Mouse (Mus musculus): ENCODE measurements at regions not wholly inside any gene's neighbourhood (a gene's known extent, or its start where the extent isn't known, plus 50 kb on each side); places are given as distances from the start of the nearest gene placed in this dataset.

DNA sequence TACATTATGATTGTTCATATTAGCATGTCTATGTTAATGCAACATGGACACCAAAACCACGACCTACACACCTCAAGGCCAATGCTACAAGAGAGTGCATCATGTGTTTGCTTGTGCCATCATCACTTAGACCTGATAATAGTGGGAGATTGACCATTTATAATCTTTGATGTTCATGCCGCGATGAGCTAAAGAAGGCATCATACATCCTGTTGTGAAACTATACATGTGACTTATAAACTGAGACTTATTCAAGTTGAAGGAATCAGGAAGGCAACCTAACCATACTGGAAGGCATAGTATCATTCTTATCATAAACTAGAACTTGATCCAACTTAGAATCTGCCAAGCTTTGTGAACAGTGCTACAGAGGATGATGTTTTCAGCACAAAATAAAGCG lies 159.0 kb upstream of the Tusc1 start:
- no peaks in the 10 kb centered on the region for H3K9me3 ChIP-seq (ENCODE audit: control insufficient read depth, low read length)
- no peak overlapping the region for H3K9ac ChIP-seq (ENCODE audit: low read depth, low read length)
- 89% methylated on average over 4 of the region's 4 CpGs for WGBS

DNA sequence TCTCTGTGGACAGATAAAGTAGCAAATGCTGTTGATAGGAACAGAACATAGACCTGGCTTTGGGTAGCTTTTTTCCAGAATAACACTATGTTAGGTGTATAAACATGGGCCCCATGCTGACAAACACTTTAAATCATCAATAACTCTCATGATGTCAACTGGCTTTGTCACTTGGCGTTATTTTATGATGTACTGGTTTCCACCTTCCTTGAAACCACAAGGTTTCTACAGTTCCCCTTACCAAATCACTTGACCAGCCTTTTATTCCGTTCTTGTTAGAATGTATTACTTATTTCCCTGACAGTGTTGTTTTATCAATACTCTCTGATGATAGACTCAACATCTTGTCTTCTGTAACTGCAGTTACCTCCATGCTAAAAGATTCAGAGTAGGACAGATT lies 158.6 kb upstream of the Tusc1 start:
- 72% methylated on average over 2 of the region's 2 CpGs for WGBS
- no peak for ATAC-seq (replicated peaks; ENCODE audit: low FRiP score)
- no peak overlapping the region for H3K27ac ChIP-seq (ENCODE audit: low read depth, low read length)
- H3K4me1 ChIP-seq (replicated peaks; ENCODE audit: control insufficient read depth, insufficient read depth, low read length), result no peaks in the 10 kb centered on the region
- H3K4me2 ChIP-seq, result no peak overlapping the region
- H3K27me3 ChIP-seq (replicated peaks; ENCODE audit: control insufficient read depth, insufficient read depth, low read length), result no peaks in the 10 kb centered on the region
- H3K9ac ChIP-seq (ENCODE audit: low read depth, low read length), result no peak overlapping the region
- no peak for DNase-seq (ENCODE audit: low spot score)
- H3K9me3 ChIP-seq (ENCODE audit: control insufficient read depth, low read length), result no peaks in the 10 kb centered on the region
- no peak overlapping the region for H3K4me3 ChIP-seq (ENCODE audit: low read depth, low read length)
- H3K36me3 ChIP-seq (ENCODE audit: control insufficient read depth, insufficient read depth, low read length), result no peaks in the 10 kb centered on the region

More for the DNA sequence above, 159.0 kb upstream of the Tusc1 start:
- Histone ChIP-seq H3K4me3 (ENCODE audit: low read depth, low read length) (no peak overlapping the region), H3K36me3 (ENCODE audit: control insufficient read depth, insufficient read depth, low read length) (no peaks in the 10 kb centered on the region), H3K4me2 (no peak overlapping the region), H3K27ac (ENCODE audit: low read depth, low read length) (no peak overlapping the region), H3K27me3 (replicated peaks; ENCODE audit: control insufficient read depth, insufficient read depth, low read length) (no peaks in the 10 kb centered on the region), H3K4me1 (replicated peaks; ENCODE audit: control insufficient read depth, insufficient read depth, low read length) (no peaks in the 10 kb centered on the region)
- DNase-seq (ENCODE audit: low spot score) (no peak), ATAC-seq (replicated peaks; ENCODE audit: low FRiP score) (no peak)

DNA sequence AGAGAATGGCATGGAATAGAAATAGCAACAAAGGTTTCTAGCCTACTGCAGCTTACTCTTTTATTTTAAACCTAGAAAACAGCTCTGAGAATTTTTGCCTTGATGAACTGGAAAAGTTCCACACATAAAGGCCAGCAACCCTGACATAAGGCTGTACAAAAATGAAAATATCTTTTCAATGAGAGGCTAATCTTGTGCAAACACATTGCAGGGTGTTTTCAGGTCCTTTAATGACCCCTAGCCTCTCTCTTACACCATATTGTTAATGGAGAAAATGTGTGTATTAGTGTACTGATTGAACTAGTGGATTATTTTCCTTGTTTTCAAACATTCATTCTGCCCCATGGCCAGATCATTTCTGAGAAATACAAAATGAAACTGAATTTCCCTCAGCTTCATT lies 158.0 kb upstream of the Tusc1 start:
- no peak overlapping the region for H3K4me3 ChIP-seq (ENCODE audit: low read depth, low read length)
- ATAC-seq (replicated peaks; ENCODE audit: low FRiP score), result no peak
- no peaks in the 10 kb centered on the region for H3K27me3 ChIP-seq (replicated peaks; ENCODE audit: control insufficient read depth, insufficient read depth, low read length)

DNA sequence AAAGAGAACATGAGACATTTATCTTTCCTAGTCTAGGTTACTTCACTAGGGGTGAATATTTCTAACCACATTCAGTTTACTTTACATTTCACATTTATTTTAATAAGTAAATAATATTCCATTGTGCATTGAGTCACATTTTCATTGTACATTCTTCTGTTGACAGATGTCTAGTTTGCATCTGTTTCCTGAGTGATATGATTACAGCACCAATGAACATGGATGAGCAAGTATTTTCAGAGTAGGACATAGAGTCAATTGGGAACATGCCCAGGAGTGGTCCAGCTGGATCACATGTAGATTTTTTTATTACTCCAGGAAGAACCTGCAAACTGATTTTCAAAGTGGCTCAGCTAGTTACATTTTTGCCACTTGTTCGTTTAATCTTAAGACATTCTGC lies 153.3 kb upstream of the Tusc1 start:
- Histone ChIP-seq H3K27me3 (replicated peaks; ENCODE audit: control insufficient read depth, insufficient read depth, low read length) (no peaks in the 10 kb centered on the region), H3K4me2 (no peak overlapping the region), H3K36me3 (ENCODE audit: control insufficient read depth, insufficient read depth, low read length) (no peaks in the 10 kb centered on the region), H3K4me1 (replicated peaks; ENCODE audit: control insufficient read depth, insufficient read depth, low read length) (no peaks in the 10 kb centered on the region), H3K9ac (ENCODE audit: low read depth, low read length) (no peak overlapping the region), H3K27ac (ENCODE audit: low read depth, low read length) (no peak overlapping the region), H3K4me3 (ENCODE audit: low read depth, low read length) (no peak overlapping the region), H3K9me3 (ENCODE audit: control insufficient read depth, low read length) (no peaks in the 10 kb centered on the region)
- WGBS, result 78% methylated on average over 1 of the region's 1 CpGs
- DNase-seq (ENCODE audit: low spot score) (no peak), ATAC-seq (replicated peaks; ENCODE audit: low FRiP score) (no peak)

More for the DNA sequence above, 158.0 kb upstream of the Tusc1 start:
- Histone ChIP-seq H3K9ac (ENCODE audit: low read depth, low read length) (no peak overlapping the region), H3K4me1 (replicated peaks; ENCODE audit: control insufficient read depth, insufficient read depth, low read length) (no peaks in the 10 kb centered on the region), H3K36me3 (ENCODE audit: control insufficient read depth, insufficient read depth, low read length) (no peaks in the 10 kb centered on the region), H3K4me2 (no peak overlapping the region), H3K27ac (ENCODE audit: low read depth, low read length) (no peak overlapping the region), H3K9me3 (ENCODE audit: control insufficient read depth, low read length) (no peaks in the 10 kb centered on the region)
- DNase-seq (ENCODE audit: low spot score), result no peak

DNA sequence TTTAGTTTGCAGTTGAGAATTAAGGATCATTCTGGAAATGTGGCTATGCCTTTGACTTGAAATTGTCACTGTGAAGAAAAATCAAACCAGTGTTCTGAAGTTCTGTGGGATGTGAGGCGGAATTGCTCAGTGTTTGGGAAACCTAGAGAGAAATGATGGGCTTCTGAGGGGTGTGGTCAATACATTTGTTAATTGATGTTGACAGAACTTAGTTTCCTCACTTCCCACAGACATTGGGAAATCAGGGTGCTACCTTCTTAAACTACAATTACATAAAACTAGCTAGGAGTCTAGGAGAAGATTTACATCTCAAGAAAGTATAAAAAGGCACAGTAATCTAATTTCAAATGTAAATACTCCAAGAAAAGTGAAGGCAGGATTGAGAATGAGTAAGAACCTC lies 151.1 kb upstream of the Tusc1 start:
- Histone ChIP-seq H3K27ac (ENCODE audit: low read depth, low read length) (no peak overlapping the region), H3K36me3 (ENCODE audit: control insufficient read depth, insufficient read depth, low read length) (no peaks in the 10 kb centered on the region), H3K9ac (ENCODE audit: low read depth, low read length) (no peak overlapping the region), H3K27me3 (replicated peaks; ENCODE audit: control insufficient read depth, insufficient read depth, low read length) (no peaks in the 10 kb centered on the region), H3K4me3 (ENCODE audit: low read depth, low read length) (no peak overlapping the region), H3K9me3 (ENCODE audit: control insufficient read depth, low read length) (no peaks in the 10 kb centered on the region), H3K4me1 (replicated peaks; ENCODE audit: control insufficient read depth, insufficient read depth, low read length) (no peaks in the 10 kb centered on the region), H3K4me2 (no peak overlapping the region)
- DNase-seq (ENCODE audit: low spot score), result no peak
- no peak for ATAC-seq (replicated peaks; ENCODE audit: low FRiP score)
- 88% methylated on average over 1 of the region's 1 CpGs for WGBS

DNA sequence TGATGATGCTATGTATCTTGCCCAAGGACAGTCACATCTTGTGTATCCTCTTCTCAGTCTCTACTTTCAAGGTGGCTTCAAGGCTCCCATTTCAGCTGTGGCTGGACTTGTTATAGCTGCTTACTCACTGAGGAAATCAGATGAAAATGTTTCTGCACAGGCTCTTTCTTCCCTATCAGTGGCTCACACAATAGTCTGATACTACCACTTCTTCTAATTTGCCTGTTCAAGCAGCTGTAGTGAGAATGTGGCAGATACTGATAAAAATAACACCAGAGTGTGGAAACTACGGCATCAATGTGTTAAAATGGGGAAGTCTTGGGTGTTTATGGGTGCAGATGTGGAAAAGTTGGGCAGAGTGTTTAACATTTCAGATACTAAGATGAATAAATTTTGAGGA lies 145.9 kb upstream of the Tusc1 start:
- 41% methylated on average over 1 of the region's 1 CpGs for WGBS
- Histone ChIP-seq H3K4me3 (ENCODE audit: low read depth, low read length) (no peak overlapping the region), H3K27ac (ENCODE audit: low read depth, low read length) (peak overlapping the region; percentile 19; the same call in 1 of the 2 replicates), H3K9ac (ENCODE audit: low read depth, low read length) (no peak overlapping the region), H3K36me3 (ENCODE audit: control insufficient read depth, insufficient read depth, low read length) (no peaks in the 10 kb centered on the region), H3K27me3 (replicated peaks; ENCODE audit: control insufficient read depth, insufficient read depth, low read length) (no peaks in the 10 kb centered on the region), H3K4me2 (0 out of 2 replicates have a peak overlapping the region, but pooled peaks have one; percentile 29), H3K9me3 (ENCODE audit: control insufficient read depth, low read length) (no peaks in the 10 kb centered on the region; the same call in 1 of the 2 replicates), H3K4me1 (replicated peaks; ENCODE audit: control insufficient read depth, insufficient read depth, low read length) (no peaks in the 10 kb centered on the region)
- peak; percentile 99 for ATAC-seq (replicated peaks; ENCODE audit: low FRiP score)
- DNase-seq (ENCODE audit: low spot score), result no peak

DNA sequence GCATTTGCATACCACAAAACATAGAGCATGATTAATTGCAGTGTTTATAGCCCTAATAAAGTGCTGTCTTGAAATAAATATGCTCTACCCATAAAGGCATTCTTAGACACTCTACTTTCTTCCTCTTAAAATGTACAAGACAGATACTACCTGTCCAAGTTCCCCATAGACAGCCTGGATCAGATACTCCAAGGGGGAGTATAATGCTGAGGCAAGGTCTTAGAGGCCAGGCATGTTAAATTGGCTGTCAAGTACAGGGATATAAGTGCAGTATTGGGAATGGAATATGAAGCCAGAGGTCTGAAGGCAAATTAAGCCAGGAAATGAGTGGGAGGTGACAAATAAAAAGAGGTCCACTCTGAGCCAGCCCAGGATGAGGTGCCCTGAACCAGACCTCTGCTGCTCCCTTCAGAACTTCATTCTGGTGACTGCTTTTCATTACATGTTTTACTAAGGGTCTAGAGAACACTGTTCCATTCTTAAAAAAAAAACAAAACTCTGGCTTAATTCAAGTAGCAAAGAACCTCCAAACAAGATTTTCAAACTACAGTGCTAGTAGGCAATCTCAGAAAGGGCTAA lies 142.0 kb upstream of the Tusc1 start:
- no peak for DNase-seq (ENCODE audit: low spot score)
- H3K9me3 ChIP-seq (ENCODE audit: control insufficient read depth, low read length), result no peaks in the 10 kb centered on the region; the same call in 1 of the 2 replicates
- no peaks in the 10 kb centered on the region for H3K4me1 ChIP-seq (replicated peaks; ENCODE audit: control insufficient read depth, insufficient read depth, low read length)
- no peaks in the 10 kb centered on the region for H3K27me3 ChIP-seq (replicated peaks; ENCODE audit: control insufficient read depth, insufficient read depth, low read length)
- H3K36me3 ChIP-seq (ENCODE audit: control insufficient read depth, insufficient read depth, low read length), result no peaks in the 10 kb centered on the region
- H3K4me2 ChIP-seq, result no peak overlapping the region
- H3K9ac ChIP-seq (ENCODE audit: low read depth, low read length), result no peak overlapping the region
- ATAC-seq (replicated peaks; ENCODE audit: low FRiP score), result no peak
- H3K27ac ChIP-seq (ENCODE audit: low read depth, low read length), result no peak overlapping the region
- no peak overlapping the region for H3K4me3 ChIP-seq (ENCODE audit: low read depth, low read length)

DNA sequence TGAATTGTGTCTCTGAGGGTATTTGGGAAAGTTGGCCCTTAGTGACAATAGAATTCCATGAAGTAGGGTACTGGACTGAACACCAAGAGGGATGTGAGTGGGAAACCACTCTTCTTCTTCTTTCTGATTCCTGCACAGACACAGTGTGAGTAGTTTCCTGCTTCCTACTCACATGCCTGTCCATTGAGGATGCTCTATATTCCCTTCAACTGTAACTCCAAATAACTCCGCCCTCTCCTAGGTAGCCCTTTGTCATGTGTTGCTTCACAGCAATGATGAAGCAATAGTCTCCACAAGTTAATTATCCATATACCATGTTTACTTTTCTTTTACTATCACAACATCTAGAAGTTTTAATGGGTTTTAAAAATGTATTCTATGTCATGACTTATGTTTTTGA lies 132.7 kb upstream of the Tusc1 start:
- WGBS, result 97% methylated on average over 1 of the region's 1 CpGs
- Histone ChIP-seq H3K4me1 (replicated peaks; ENCODE audit: control insufficient read depth, insufficient read depth, low read length) (no peaks in the 10 kb centered on the region), H3K4me3 (ENCODE audit: low read depth, low read length) (no peak overlapping the region), H3K4me2 (no peak overlapping the region), H3K9ac (ENCODE audit: low read depth, low read length) (no peak overlapping the region), H3K27ac (ENCODE audit: low read depth, low read length) (no peak overlapping the region), H3K36me3 (ENCODE audit: control insufficient read depth, insufficient read depth, low read length) (no peaks in the 10 kb centered on the region), H3K9me3 (ENCODE audit: control insufficient read depth, low read length) (no peaks in the 10 kb centered on the region), H3K27me3 (replicated peaks; ENCODE audit: control insufficient read depth, insufficient read depth, low read length) (no peaks in the 10 kb centered on the region)
- DNase-seq (ENCODE audit: low spot score) (no peak), ATAC-seq (replicated peaks; ENCODE audit: low FRiP score) (no peak)

DNA sequence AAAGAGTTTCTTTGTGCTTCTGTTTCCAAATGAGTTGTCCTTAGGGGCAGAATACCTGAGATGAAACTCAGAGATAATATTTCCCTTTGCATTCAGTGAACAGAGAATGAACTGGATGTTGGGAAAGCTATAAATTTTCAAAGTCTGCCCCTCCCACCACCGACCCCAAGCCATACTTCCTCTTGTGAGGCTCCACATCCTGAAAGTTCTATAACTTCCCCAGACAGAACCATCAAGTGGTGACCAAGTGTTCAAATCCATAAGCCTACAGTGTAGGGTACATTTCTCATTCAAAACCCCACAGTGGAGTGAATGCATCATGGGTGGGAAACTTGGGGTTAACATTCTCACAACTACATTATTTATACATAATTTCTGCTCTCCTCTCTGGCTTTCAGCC lies 132.1 kb upstream of the Tusc1 start:
- Histone ChIP-seq H3K9me3 (ENCODE audit: control insufficient read depth, low read length) (no peaks in the 10 kb centered on the region), H3K36me3 (ENCODE audit: control insufficient read depth, insufficient read depth, low read length) (no peaks in the 10 kb centered on the region), H3K4me3 (ENCODE audit: low read depth, low read length) (no peak overlapping the region), H3K9ac (ENCODE audit: low read depth, low read length) (no peak overlapping the region), H3K27ac (ENCODE audit: low read depth, low read length) (no peak overlapping the region), H3K4me1 (replicated peaks; ENCODE audit: control insufficient read depth, insufficient read depth, low read length) (no peaks in the 10 kb centered on the region), H3K4me2 (no peak overlapping the region), H3K27me3 (replicated peaks; ENCODE audit: control insufficient read depth, insufficient read depth, low read length) (no peaks in the 10 kb centered on the region)
- DNase-seq (ENCODE audit: low spot score), result no peak
- WGBS, result 27% methylated on average over 1 of the region's 1 CpGs
- ATAC-seq (replicated peaks; ENCODE audit: low FRiP score), result no peak
